Mouse (Mus musculus): ENCODE results near the gene Pogk.

The Pogk gene

DNA sequence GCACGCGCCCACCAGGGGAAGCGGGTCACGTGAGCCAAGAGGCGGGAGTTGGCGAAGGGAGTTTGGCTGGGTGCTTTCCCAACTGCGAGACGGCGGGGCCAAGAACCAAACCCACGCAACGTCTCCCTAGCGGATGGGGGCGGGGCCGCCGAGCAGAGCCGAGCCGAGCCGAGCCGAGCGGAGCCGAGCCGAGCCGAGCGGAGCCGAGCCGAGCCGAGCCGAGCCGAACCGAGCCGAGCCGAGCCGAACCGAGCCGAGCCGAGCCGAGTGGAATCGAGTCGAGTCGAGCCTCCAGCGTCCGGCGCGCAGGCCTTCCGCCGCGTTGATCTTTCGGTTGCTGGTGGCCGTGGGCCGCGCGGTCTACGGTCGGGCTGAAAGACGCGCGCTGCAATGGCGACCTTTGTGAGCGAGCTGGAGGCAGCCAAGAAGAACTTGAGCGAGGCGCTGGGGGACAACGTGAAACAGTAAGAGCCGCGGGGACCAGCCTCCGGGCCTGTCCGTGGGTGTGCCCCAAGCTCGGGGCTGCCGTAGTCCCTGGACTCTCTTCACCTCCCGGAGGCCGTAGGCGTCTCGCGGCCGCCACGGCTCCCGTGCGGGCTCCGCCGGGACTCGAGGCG is 30.5 kb downstream of the Pogk start, which contains the start of gene Tada1:
Gene Tada1, plus strand, starts transcription at position 85 of the 617 bp plus-strand sequence.
- peak; percentile 92 for DNase-seq

DNA sequence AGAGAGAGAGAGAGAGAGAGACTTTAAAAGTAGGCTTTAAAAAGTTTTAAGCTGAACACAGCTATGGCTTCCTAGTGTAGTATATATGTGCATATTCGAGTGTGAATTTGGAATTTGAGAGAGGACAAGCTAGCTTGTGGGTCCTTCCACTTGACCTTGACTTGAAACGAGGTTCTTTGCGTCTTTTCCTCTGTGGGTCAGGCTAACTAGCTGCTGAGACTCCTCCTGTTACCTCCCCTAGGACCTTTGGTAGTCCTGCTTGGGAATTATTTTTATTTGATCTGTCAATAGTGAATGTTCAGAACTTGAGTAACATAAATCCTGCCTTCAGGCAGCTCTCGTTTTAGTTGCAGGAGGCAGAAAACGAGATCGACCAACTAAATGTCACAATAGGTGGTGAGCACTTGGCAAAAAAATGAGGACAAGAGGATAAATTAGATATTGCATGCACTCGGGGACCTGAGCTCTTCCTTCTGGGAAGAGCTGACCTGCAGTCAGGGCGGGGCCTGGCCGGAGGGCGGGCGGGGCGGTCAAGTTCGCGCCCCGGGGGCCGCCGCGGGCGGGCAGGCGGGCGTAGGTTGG is 31.1 kb downstream of the Pogk start:
- peak; percentile 7 for DNase-seq

DNA sequence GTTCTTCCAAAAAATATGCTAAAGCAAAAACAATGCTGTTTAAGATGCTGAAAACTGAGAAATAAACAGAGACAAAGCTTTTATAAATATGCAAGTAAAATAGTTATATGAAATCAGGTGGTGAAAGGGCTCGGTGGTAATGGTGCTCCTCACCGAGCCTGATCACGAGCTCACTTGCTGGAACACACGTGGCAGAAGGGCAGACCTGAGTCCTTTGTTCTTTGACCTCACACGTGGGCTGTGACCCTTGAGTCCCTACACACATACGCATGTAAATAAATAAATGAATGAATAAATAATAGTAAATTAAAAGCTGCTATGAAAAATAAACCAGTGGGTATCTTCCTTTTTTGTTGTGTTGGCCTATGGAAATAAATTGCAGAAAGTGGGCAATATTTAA is 32.5 kb downstream of the Pogk start:
- no peak for DNase-seq

DNA sequence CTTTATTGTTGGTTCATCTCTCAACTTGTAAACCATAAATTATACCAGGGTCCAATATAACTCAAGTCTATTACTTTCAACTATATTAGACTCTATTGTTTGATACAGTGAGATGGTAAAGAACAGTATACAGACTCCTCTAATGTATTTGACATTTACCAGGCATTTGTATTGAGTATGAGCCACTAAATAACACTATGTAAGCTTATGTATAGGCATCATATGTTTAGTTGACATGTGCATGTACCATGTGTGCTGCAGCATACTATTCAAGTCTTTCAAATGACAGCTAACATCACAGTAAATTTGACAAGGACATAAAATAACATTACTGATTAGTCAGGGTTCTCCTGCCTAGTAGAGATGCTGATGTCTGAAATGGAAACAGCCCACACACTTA is 46.5 kb downstream of the Pogk start:
- DNase-seq, result no peak

- DNase-seq, result no peak
These were observed 47.0 kb downstream of the Pogk start for GRCm38 (mm10) chr1:166362659-166363058.

DNA sequence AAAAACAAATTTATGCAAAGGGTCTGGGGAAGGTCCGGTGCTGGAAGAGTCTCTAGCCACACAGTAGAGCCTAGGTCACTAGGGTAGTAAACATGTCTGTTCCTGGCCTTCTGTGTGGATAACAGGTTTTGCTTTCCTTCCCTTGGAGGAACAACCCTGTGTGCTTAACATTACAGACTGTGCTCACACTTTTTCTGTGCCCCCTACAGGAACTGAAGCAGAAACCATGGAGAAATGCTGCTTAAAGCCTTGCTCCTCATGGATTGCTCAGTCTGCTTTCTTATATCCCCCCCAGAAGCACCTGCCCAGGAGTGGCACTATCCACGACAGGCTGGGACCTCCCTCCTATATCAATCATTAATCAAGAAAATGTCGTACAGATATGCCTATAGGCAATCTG is 47.8 kb downstream of the Pogk start:
- no peak for DNase-seq

- no peak for DNase-seq
These were observed 48.8 kb downstream of the Pogk start for GRCm38 (mm10) chr1:166360896-166361295.

DNA sequence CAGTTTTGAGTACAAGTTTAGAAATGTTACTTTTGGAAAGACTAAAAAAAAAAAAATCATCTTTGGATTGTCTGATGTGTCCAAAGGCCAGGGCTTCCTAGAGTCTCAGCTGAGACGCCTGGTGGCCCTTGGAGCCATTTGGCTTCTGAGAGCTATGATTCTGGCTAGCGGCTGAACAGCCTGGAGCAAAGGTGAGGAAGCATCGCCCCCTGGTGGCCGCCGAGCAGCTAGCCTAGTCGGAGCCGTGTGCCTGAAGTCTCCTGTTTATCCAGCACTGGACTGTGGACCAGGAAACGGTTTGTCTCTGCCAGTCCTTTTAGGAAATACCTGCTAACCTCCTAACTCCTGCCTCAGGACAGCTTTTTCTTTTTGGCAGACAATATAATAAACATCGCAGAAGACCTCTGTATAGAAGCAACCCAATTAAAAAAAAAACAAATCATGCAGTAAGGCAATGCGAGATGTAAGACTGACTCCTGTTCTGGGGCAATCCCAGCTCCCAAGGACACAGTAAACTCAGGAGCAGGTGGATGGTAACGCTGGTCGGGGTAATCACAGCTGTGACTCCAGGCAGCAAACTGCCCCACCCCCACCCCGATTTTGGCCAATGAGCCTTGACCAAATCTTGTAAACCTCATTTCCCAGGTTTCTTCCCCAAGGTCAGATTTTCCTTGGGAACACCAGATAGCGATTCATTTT is 49.4 kb downstream of the Pogk start:
- peak; percentile 81 for DNase-seq

GRCm38 (mm10) chr1:166349751-166350150 is 59.9 kb downstream of the Pogk start:
- no peak for DNase-seq

- DNase-seq, result no peak
These were observed 60.3 kb downstream of the Pogk start for GRCm38 (mm10) chr1:166349341-166349740.

- no peak for DNase-seq
These were observed 62.8 kb downstream of the Pogk start for GRCm38 (mm10) chr1:166346906-166347305.

DNA sequence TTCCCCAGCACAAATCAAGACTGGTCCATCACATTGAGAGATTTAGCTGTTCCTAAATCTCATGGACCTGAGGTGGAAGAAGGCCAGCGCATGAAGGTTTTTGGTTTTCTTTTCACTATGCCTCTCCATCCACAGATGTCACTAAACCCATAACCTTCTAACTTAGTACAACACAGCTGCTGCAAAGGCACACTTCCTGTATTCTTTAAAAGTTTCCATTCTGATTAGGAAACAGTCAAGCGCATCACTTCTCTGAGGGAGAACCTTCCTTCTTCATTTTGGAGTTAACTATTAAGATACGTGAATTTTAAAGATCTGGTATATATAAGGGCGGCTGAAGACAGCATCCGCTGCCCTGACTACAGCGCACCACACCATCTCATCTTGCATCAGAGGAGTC is 64.1 kb downstream of the Pogk start:
- DNase-seq, result no peak

DNA sequence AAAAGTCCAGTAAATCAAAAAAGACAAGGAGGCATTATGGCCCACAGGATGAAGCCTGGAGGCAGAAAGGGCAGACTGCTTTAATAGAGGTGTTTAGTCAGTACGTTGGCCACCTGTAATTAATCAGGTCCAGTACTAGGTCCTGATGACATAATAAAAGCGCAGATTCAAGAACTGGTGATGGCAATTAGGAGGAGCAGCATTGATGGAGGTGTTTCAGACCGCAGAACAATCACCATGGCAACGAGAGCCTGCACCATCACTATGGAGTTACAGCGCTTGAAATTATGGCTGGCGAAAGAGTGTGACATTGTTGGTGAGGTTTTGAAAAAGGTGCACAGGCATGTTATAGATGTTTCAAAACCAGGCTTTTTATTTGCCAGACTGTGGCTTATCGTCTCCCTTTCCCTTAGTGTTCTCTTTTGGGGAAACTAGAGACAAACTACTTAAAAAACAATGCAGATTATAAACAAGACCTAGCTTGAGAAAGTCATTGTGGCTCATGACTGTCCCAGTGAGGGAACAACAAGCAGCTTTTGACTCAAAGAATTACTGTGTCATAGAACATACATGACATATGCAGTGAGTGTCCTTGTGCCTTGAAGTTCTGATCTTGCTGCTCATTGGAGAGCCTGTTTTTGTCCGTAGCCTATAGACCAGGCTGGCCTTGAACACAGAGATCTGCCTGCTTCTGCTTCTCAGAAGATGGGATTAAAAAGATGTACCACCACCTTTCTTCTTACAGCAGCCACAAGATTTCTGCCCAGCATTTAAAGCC is 65.2 kb downstream of the Pogk start:
- no peak for DNase-seq

- DNase-seq, result no peak
These were observed 66.1 kb downstream of the Pogk start for GRCm38 (mm10) chr1:166343586-166343985.

- no peak for DNase-seq
These were observed 67.1 kb downstream of the Pogk start for GRCm38 (mm10) chr1:166342539-166342938.

DNA sequence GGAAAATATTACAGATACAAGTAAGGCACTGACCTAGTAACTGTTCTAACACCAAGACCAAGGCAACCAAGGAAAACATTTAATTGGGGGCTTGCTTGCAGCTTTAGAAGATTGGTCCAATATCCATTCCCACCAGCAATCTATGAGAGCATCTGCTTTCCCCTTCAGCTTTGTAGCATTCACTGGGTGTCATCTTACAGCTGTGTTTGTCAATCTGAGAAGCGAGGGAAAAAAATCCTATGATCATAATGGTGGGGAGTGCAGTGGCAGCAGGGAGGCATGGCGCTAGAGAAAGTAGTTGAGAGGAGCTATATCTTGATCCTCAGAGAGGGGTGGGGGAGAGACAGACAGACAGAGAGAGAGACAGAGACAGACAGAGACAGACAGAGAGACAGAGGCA is 67.6 kb downstream of the Pogk start:
- no peak for DNase-seq

DNA sequence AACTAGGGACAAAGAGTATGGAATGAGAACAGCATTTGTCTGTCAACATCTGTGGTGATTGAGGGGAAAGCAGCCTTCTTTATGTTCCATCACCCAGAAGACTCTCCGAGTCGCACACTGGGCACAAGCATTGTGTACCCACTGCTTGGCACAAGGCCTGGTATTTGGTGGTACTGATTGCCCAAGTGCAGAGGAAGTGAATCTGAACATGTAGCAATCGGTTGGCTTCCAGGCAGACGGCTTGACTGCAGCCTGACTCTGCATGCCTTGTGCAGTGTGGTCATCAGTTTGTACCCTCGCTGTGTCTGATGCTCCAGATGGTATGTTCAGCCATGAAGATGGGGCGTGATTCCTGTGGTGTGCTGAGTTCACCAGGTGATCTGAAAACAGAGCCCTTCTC is 70.6 kb downstream of the Pogk start:
- DNase-seq, result no peak

Data from thymus, postnatal 25 days (tissue).